Mouse (Mus musculus): ENCODE data around the gene Esp4. TPM values are rescaled to one million over a fixed set of nuclear protein-coding genes. Genes with fewer than 3 reads are reported as not detected.
"Not testable (repeated sequence)": the region's sequence is repeated elsewhere in the genome, so short reads cannot be mapped to it uniquely, and the experiment has no call there.

Gene Esp4
- polyA plus RNA-seq (2016; fragmentation: Nextera tagmentation; extraction: Ambion mirVana) = not detected in 2 replicates

- H3K4me1 ChIP-seq (replicated peaks) = no peaks in the 10 kb centered on the region
- no peak within 1 kb of the TSS for H3K9ac ChIP-seq (replicated peaks)
- no peaks in the 10 kb centered on the region for H3K27me3 ChIP-seq
- H3K4me2 ChIP-seq = no peak within 1 kb of the TSS
- H3K36me3 ChIP-seq = no peaks in the 10 kb centered on the region
- no peak within 1 kb of the TSS for H3K27ac ChIP-seq
- H3K4me3 ChIP-seq (replicated peaks) = no peak within 1 kb of the TSS
- H3K9me3 ChIP-seq = no peaks in the 10 kb centered on the region
- no peak for ATAC-seq (ENCODE audit: insufficient number of reproducible peaks, insufficient read depth, low FRiP score, low TSS enrichment, low read depth)
Measured at GRCm38 (mm10) chr17:40598294-40598693, at the start of gene Esp4. Gene Esp4, plus strand, starts transcription at chr17:40598594.

GRCm38 (mm10) chr17:40553470-40553869 lies 44.9 kb upstream of the Esp4 start:
- Histone ChIP-seq H3K4me3 (replicated peaks) (no peak overlapping the region), H3K27me3 (no peaks in the 10 kb centered on the region), H3K9me3 (no peaks in the 10 kb centered on the region), H3K27ac (no peak overlapping the region), H3K4me2 (no peak overlapping the region), H3K36me3 (no peaks in the 10 kb centered on the region), H3K9ac (replicated peaks) (no peak overlapping the region), H3K4me1 (replicated peaks) (no peaks in the 10 kb centered on the region; the same call in 1 of the 2 replicates)
- 35% methylated on average over 1 of the region's 1 CpGs for WGBS
- peak; percentile 68; the same call in 1 of the 2 replicates for ATAC-seq (ENCODE audit: insufficient number of reproducible peaks, insufficient read depth, low FRiP score, low TSS enrichment, low read depth)

GRCm38 (mm10) chr17:40561207-40561606 lies 37.2 kb upstream of the Esp4 start, which contains the start of gene Esp6:
Gene Esp6, plus strand, starts transcription at chr17:40561507.
- no peaks in the 10 kb centered on the region for H3K4me1 ChIP-seq (replicated peaks)
- no peak within 1 kb of the TSS for H3K27ac ChIP-seq
- no peak within 1 kb of the TSS for H3K4me3 ChIP-seq (replicated peaks)
- no peak within 1 kb of the TSS for H3K4me2 ChIP-seq
- no peaks in the 10 kb centered on the region for H3K36me3 ChIP-seq
- no peak for ATAC-seq (ENCODE audit: insufficient number of reproducible peaks, insufficient read depth, low FRiP score, low TSS enrichment, low read depth)
- H3K27me3 ChIP-seq = no peaks in the 10 kb centered on the region
- H3K9me3 ChIP-seq = no peaks in the 10 kb centered on the region
- no peak within 1 kb of the TSS for H3K9ac ChIP-seq (replicated peaks)
- WGBS = 84% methylated on average over 5 of the region's 5 CpGs

GRCm38 (mm10) chr17:40583906-40584305 lies 14.5 kb upstream of the Esp4 start:
- H3K4me2 ChIP-seq; ATAC-seq (ENCODE audit: insufficient number of reproducible peaks, insufficient read depth, low FRiP score, low TSS enrichment, low read depth); H3K27ac ChIP-seq; H3K36me3 ChIP-seq; H3K4me3 ChIP-seq (replicated peaks); H3K27me3 ChIP-seq; H3K4me1 ChIP-seq (replicated peaks); H3K9me3 ChIP-seq; H3K9ac ChIP-seq (replicated peaks): not testable (repeated sequence)
- 49% methylated on average over 6 of the region's 6 CpGs for WGBS

- no peak for ATAC-seq (ENCODE audit: insufficient number of reproducible peaks, insufficient read depth, low FRiP score, low TSS enrichment, low read depth)
- Histone ChIP-seq H3K36me3 (no peaks in the 10 kb centered on the region), H3K27ac (no peak overlapping the region), H3K4me3 (replicated peaks) (no peak overlapping the region), H3K9ac (replicated peaks) (no peak overlapping the region), H3K9me3 (no peaks in the 10 kb centered on the region), H3K4me1 (replicated peaks) (no peaks in the 10 kb centered on the region), H3K27me3 (no peaks in the 10 kb centered on the region), H3K4me2 (no peak overlapping the region)
Measured at GRCm38 (mm10) chr17:40591297-40591696, 7.1 kb upstream of the Esp4 start.

GRCm38 (mm10) chr17:40631775-40632174 lies 33.4 kb downstream of the Esp4 start, which contains the start of gene Esp3:
Gene Esp3, plus strand, starts transcription at chr17:40632075.
- H3K36me3 ChIP-seq; H3K27me3 ChIP-seq; H3K9me3 ChIP-seq; H3K27ac ChIP-seq; H3K9ac ChIP-seq (replicated peaks); H3K4me1 ChIP-seq (replicated peaks); ATAC-seq (ENCODE audit: insufficient number of reproducible peaks, insufficient read depth, low FRiP score, low TSS enrichment, low read depth); H3K4me2 ChIP-seq; H3K4me3 ChIP-seq (replicated peaks): not testable (repeated sequence)
- WGBS = 84% methylated on average over 1 of the region's 1 CpGs

Other genes with a start within 250 kb of the Esp4 start
- gene Esp8, start 78.6 kb upstream of the Esp4 start, polyA plus RNA-seq (2016; fragmentation: Nextera tagmentation; extraction: Ambion mirVana) = not detected in 2 replicates
- gene Esp6, start 37.1 kb upstream of the Esp4 start, polyA plus RNA-seq (2016; fragmentation: Nextera tagmentation; extraction: Ambion mirVana) = not detected in 2 replicates
- not detected in 2 replicates for gene Esp3, start 33.5 kb downstream of the Esp4 start, polyA plus RNA-seq (2016; fragmentation: Nextera tagmentation; extraction: Ambion mirVana)
- not detected in 2 replicates for gene Esp1, start 128.5 kb downstream of the Esp4 start, polyA plus RNA-seq (2016; fragmentation: Nextera tagmentation; extraction: Ambion mirVana)
- gene Crisp2, start 208.4 kb downstream of the Esp4 start, polyA plus RNA-seq (2016; fragmentation: Nextera tagmentation; extraction: Ambion mirVana) = not detected in 2 replicates
- 2.5 and 2.9 TPM in 2 replicates for gene Rhag, start 212.5 kb downstream of the Esp4 start, polyA plus RNA-seq (2016; fragmentation: Nextera tagmentation; extraction: Ambion mirVana)

All from limb, embryonic 12.5 days (tissue).